Mouse (Mus musculus): ENCODE measurements around the gene Tnfrsf11a.

GRCm38 (mm10) chr1:105759422-105760165, 20.9 kb upstream of the Tnfrsf11a start:
- TF ChIP-seq CTCF (IDR thresholded peaks at IDR 0.05; ENCODE audit: borderline replicate concordance, insufficient read depth, low read length), result no peak
- no peak for TF ChIP-seq POLR2A (IDR thresholded peaks at IDR 0.05; ENCODE audit: low read depth, low read length)
